Mouse (Mus musculus): ENCODE measurements around the gene Dkk2.
"Not testable (repeated sequence)": the region's sequence is repeated elsewhere in the genome, so short reads cannot be mapped to it uniquely, and the experiment has no call there.

Dkk2 gene

DNA sequence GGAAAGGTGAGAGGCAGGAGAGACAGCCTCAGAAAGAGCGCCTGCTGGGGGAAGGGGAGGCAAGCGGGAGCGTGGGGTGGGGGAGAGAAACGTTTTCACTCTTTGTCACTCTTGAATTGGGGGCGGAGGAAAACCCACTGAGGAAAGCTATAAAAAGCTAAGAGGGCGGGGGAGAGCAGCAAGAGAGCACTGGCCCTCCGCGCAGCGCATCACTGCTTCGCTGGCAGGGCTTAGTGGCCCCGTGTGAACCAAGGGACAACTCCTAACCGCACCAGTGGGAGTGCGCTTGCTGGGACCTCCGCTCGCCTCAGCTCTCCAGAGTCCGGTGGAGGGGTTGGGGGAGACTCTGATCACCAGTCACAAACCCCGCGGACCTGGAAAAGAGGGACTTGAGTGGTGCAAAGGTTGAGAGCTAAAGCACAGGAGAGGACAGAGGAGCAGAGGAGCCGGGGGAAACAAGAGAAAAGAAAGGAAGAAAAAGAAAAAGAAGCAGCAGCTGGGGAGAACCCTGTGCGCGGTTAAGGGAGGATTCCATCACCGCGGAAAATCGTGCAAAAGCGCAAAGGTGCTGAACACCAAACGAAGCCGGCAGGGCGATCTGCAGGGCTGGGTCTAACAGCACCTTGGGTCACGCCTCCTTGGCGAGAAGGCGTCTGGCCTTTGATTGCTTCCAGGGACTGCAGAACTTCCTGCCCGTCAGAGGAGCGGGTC lies at the start of gene Dkk2:
TSS of gene Dkk2 (plus strand) at position 181 of the 711 bp plus-strand sequence.
- DNase-seq (ENCODE audit: low spot score), result no peak

DNA sequence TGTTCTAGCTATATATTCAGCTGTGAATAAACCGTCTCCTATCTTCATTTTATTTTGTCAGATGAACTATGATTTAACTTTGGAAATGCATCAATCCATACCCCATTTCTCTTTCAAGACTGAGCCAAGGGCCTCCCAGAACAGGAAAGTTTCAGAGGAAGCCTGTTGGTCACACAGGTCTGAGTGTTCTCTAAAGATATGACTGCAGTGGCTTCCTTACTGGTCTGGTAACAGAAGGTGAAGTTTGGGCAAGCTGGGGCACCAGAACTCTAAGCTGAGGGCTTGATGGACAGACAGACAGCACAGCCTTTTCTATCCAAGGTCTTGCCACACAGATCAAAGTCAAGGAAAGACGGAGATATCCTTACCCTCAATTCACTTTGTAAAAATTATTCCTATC lies 48.4 kb upstream of the Dkk2 start:
- no peak for DNase-seq (ENCODE audit: low spot score)

DNA sequence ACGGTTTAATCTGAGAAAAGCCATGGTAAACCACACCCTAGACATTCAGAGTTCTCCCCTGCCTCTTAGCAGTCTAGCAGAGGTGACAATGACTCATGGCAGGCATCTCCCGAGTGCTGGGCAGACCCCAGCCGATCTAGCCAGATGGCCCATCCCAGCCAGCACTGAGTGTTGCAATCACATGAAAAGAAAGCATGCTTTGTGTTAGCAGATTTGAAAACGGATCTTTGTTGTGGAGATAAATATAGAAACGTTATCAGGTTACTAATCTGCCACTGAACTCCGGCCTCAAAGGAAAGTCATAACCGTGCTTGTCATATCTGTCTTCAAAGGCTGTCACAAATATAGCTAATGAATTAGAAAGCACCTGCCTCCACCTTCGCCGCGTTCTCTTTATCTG lies 47.4 kb upstream of the Dkk2 start:
- no peak for DNase-seq (ENCODE audit: low spot score)

DNA sequence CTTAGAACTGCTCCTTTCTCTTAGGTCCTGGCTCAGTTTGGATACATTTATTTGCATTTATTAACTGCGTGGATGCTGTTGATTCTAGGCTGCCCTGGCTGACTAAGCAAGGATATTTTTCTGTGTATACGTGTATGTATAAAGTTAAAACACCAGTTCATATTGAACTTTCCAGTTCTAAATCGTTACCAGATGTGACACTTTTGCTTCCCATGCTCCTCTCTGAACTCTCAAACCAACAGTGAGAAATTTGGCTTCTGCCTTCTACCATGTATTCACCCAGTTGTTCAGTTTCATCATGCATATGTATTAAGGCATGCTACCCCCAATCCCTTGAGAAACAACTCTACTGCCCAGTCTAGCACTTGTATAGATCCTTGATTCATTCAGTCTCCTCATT lies 45.0 kb upstream of the Dkk2 start:
- DNase-seq (ENCODE audit: low spot score), result no peak

DNA sequence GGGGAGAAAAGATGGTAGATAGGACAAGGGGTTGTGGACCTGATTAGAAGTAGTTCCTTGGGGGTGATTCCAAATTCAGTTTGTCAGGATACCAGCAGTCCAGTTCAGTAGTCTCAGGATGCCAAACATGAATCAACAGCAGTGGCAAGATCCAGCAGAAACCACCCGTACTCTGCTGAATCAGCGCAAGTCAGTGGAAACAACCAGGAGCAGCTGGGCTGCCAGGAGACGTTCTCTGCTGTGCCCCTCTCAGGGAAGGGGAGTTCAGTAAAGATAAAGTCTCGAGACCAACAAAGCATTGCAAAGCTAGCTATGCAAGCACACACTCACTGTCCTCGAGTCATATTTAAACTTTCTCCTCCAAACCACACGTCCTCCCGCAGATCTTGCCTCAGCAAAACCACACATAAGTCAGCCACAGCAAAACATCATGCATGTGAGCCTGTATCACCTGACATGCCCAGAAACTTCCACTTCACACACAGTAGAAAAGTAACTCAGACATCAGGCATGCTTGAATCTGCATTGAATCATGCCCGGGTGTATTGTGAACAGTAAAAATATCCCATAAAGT lies 34.1 kb upstream of the Dkk2 start:
- DNase-seq (ENCODE audit: low spot score), result no peak

DNA sequence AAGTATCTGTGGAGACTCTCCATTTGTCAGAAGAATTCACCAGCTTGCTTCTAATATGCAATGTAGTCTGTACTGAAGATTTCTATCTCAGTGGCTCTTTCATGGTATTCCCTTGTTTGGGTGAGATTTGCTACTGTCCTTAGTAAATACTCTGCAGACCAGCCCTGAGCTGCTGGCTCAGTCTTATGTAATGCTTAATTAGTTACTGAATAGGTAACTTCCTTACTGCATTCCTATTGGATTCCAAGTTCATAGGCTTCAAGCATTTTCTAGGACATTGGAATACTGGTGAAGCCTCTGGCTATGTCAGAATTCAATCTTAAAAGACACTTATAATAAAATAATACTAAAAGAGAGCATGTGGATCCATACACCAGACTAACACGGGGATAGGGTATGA lies 22.3 kb upstream of the Dkk2 start:
- not testable (repeated sequence) for DNase-seq (ENCODE audit: low spot score)

DNA sequence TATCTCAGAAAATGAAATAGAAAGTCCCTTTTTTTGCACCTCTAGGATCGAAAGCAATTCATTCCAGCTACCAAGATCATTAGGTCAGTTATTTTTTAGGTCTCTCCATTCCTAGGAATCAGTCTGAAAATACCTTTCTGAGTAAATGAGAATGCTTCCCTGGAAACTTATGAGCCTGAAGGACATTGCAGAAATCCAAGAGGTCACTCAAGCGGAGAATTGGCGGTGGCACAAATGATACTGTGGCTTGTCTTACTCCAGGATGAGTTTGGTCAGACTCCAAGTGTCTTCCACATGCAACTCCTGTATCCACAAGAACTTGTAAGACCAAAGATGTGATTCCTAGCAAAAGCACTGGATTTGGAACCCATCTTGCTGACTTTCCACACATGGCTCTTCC lies 21.7 kb upstream of the Dkk2 start:
- DNase-seq (ENCODE audit: low spot score), result no peak

DNA sequence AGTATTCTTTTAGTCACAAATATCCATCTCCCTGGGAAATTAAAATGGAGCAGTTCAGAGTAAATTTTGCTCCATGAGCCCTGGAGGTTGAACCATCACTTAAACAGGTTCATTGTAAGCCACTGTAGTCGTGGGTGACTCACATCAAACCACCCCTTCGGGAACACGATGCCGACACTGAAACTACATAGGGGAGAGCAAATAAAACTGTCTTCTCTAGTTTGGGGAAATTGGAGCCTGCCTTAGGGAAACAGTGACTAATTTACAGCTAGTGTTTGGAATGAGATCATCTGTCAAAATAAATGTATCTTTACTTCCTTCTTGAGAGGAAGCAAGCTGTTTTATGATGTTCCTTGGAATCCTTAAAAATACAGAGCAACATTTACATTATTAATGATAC lies 21.1 kb upstream of the Dkk2 start:
- DNase-seq (ENCODE audit: low spot score), result no peak

DNA sequence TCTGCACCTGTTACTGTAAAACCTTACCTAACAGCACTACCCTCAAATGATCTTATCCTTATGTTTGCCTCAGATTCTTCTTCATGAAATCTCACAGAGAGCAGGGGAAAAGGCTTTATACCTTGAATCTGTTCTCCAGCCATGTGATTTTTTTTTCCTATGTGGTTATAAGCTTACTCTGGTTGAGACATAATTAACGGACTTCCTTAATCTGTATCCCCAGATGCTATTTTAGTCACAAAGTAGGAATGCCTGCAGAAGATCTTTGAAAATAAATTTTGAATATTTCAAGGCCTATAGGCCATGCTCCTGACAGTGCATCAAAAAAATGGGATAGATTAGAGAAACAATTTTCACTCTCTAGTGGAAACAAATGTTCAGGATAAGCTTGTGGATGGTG lies 20.2 kb upstream of the Dkk2 start:
- no peak for DNase-seq (ENCODE audit: low spot score)

DNA sequence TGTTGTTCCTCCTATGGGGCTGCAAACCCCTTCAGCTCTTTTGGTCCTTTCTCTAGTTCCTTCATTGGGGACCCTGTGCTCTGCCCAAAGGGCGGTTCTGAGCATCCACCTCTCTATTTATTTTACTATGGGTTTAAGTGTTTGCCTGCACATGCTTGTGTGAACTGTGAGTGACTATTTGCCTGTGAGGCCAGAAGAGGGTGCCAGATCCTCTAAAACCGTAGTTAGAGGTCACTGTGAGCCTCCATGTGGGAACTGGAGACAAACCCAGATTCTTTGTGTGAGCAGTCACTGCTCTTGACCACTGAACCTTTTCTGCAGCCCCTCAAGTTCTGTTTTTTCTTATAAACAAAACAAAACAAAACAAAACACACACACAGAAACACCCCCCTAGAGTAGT lies 14.1 kb upstream of the Dkk2 start:
- no peak for DNase-seq (ENCODE audit: low spot score)

DNA sequence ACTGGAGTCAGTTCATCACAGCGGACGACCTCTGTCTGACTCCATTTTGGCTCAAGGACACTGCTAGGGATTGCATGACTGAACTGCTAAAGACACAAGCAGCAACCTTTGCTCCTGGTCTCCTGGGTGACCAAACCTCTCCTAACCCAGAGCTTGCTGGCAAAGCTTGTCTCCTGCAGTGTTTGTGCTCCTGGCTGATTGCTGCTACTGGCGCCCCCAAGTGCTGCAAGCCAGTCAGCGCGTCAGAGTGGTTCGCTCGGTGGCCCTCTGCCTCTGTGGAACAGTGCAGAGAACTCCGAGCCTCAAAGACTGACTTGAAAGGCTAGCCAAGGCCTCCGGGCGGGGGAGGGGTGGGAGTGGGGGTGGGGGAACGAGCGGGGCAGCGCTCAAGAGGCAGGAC lies 1.1 kb upstream of the Dkk2 start:
- peak; percentile 26 for DNase-seq (ENCODE audit: low spot score)

DNA sequence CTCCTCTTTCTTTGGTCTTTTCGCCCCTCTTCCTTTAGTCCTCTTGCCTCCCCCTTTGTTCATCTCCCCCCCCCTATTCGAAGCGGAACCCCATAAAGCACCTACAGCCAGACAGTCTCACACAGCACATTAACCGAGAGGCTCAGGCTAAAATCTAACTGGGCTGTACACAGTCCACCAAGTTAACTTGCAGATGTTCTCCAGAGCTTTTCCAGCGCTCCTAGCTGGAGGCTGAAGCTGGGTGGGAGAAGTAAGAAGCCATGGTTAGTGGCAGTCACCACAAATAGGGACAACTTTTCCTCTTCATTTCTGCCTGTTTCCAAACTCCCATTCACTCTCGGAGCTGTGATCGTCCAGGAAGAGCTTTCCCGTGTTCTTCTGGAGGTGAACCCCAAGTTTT lies 412 bp upstream of the Dkk2 start:
- no peak for DNase-seq (ENCODE audit: low spot score)

DNA sequence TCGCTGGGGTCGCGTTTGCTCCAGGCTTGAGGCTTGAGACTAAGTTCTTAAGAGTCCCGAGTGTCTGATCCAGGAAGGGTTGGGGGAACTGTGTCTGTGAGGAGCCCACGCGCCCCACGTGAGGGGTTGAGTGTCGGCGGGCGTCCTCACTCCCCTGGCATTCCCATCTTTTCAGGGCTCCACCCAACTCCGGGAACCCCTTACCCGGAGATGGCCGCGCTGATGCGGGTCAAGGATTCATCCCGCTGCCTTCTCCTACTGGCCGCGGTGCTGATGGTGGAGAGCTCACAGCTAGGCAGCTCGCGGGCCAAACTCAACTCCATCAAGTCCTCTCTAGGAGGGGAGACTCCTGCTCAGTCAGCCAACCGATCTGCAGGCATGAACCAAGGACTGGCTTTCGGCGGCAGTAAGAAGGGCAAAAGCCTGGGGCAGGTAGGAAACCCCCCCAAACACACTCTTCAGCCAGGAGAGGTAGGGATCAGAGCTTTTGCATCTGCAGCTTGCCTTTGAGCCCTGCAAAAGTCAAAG lies 795 bp downstream of the Dkk2 start:
- DNase-seq (ENCODE audit: low spot score), result no peak

DNA sequence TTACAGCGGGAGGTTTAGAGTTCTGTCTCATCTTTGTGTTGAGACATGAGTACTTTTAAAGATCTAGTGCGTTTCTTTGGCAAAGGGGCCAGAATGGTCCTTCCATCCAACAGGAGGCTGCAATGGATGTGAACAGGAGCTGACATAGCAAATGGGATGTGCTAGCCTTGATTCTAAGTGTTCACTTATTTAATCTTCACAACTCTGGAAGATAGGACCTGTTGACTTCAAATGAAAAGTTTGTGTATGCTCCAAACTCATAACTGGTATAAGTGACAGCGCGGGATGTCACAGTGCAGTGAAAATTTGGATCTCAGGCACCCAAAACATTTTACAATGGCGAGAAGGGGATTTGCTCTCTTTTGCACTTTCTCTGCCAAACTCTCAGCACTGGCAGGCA lies 1.4 kb downstream of the Dkk2 start:
- no peak for DNase-seq (ENCODE audit: low spot score)

DNA sequence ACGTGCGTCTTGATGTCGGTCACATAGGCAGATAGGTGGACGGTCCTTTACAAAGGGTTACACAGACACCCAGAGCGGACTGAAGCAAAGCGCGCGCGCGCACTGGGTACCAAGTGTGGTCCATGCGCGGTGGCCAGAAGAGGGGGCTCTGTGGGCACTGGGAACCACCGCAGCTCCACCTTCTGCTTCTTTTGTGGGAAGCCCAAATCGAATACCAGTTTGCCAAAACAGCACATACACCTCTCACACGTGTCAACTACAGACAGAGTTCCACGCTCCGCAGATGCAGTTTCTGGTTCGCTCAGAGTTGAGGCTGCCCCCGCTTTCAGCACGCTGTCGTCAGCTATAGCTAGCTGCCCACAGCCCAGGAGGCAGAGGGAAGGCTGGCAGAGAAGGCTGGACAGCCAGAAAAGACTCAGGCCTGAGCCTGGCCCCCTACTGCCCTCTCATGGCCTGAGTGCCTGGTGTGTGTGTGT lies 2.0 kb downstream of the Dkk2 start:
- no peak for DNase-seq (ENCODE audit: low spot score)

DNA sequence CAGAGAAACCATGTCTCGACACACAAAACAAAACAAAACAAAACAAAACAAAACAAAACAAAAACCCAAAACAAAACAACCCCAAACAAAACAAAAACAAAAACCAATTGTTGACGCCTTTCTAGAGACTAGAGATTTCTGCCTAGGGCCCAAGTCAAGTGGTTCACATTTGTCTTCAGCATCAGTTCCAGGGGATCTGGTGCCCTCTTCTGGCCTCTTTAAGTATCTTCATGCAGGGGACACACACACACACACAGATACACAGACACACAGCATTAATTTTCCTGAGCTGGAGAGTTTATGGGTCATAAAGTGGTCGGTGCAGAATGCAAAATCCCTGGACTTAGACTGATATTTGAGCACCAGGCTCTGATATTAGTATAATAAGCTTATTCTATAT lies 7.9 kb downstream of the Dkk2 start:
- DNase-seq (ENCODE audit: low spot score), result no peak

DNA sequence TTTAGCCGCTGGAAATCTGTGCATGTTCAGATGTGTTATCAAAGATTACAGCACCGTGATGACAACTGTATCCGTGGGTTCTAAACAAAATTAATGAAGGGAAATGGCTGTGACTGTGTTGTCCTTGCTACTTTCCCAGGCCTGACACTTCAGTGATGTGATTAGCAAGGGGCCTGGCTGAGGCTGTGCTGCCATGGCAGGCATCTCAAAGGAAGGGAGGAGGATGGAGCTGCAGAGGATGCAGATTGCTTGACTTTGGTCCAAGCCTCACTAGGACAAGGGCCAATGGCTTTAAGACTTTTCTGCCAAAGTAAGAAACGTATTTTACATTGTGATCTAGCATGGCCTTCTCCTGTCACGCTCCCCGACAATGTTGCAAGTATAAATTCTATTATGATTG lies 11.2 kb downstream of the Dkk2 start:
- DNase-seq (ENCODE audit: low spot score), result no peak

DNA sequence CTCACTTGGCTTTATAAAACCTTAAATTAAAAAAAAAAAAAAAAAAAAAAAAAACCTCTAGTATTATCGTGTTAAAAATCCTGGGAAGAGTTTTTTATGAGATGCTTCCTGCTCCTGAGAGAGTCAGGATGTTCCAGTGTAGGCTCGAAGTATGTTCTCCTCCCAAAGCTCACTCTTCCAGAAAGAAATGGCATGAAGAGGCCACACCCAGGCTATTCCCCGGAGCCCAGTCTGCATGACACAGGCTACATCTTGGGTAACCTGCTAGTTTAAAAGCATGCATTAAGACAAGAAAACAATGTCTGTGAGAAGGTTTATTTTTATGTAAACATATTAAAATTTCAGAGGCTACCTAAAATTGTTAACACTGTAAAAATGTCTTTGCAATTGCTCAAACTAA lies 15.7 kb downstream of the Dkk2 start:
- DNase-seq (ENCODE audit: low spot score), result no peak

DNA sequence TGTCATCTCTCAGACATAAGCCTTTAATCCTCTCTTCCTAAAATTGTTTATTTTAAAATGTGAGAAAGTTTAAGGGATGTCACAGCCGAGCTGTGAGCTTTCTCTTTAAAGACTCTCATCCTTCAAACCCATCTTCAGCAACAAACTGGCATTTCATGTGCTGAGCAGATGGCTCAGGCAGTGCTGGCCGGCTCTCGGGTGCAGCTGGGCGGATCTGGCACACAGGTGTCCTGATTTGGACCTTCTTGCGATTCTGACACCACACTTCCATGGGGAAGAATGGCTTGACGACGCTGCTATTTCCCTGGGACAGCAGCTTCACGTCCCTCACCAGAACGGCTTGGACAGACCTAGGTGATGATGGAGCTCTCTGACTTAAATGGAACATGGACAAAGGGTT lies 17.9 kb downstream of the Dkk2 start:
- no peak for DNase-seq (ENCODE audit: low spot score)

DNA sequence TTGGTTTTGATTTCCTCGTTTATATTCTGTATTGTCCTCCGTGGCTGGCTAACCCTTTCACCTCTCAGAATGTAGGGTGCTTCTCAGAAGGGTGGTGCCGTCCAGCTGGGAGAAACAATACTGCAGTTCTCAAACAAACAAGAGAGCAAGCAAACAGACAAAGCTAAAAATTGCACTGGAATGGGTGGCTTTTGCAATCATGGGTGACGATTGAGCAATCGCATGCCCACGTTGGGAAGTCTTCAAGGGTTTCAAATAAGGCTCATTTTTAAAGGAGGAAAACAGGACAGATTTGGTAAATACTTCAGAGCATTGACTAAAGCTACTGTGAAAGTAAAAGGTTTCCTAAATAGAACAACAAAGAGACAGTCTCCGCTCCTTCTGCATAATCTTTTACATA lies 18.4 kb downstream of the Dkk2 start:
- DNase-seq (ENCODE audit: low spot score), result no peak

DNA sequence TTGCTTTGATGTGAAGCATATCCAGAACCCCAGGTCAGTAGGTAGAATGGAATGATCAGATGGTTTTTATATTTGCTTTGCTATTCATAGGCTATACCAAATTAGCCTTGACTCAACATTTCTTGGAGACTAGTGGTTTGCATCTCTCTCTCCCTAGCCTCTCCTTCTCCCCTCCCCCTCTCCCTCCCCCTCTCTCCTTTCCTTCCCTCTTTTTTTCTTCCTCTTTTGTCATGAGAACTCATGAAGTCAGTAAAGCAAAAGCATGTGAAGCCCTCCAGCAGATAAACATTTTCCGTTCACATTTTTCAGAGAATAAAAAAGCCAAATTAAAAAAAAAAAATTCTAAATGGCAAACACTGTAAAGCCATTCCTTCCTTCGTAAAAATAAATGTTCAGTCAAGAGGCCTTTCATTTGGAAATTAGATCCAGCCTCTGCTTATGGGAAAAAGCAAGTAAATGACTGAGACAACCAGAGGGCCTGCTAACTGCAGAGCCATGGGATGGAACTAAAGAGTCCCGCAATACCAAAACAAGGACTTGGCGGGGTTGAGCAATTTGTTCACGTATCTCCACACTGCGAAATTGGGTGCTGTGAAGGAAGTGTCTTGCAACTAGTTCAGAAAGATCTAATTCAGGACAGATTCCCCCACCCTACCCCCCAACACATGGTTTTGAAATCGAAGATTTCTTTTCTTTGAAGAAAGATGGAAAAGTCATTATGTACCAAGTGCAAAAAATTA lies 30.9 kb downstream of the Dkk2 start:
- no peak for DNase-seq (ENCODE audit: low spot score)

DNA sequence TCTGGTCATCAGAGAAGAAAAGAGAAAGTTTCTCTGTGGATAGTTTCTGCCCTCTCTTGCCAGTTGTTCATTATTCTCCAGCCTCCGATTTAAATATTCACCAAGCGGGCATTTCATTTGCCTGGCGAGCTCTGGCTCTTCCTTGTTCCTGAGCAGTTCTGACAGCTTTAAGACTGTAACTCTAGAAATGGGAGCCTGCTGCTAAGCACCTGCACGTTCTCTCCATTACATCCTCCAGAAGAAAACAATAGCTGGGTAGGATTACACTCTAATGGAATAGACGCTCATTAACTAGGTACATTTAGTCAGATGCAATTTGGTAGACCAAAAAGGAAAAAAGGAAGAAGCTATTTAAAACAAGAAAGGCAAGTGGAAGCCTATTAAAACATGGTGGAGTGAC lies 36.3 kb downstream of the Dkk2 start:
- no peak for DNase-seq (ENCODE audit: low spot score)

DNA sequence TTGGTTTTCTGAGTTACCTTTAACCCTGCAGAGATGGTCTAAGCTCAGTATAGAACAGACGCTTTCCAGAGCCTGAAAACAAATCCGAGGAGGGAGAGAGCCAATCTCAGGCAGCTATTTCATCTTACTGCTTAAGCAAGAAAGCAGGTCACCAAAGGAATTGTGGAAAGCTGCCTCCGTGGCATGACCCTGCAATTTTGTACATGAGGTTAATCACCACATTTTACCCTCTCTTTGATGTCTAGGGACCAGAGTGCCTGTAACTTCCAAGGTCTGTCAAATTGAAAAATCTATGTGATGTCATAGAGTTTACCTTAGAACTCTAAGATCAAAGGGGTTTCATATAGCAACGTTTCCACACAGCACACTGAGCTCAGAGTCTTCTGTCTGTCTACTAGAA lies 37.5 kb downstream of the Dkk2 start:
- DNase-seq (ENCODE audit: low spot score), result no peak

Data from testis, postnatal 14 days (tissue).